Mouse (Mus musculus) cerebellum, postnatal 10 days (tissue): ENCODE results near the gene Ddx49.
A peak's percentile ranks its signal among the peaks of the same experiment; 100 is the strongest.

Experiments used
- DNase-seq, 2 experiments: peaks; one replicate each; pipeline ENCODE4 v3.0.0; 2021; ENCODE audit warnings: mixed read lengths in 2 of 2

Gene Ddx49

GRCm38 (mm10) chr8:70316511-70317504 is 14.5 kb upstream of the Ddx49 start:
- peak; percentile 88 to 94 for DNase-seq

DNA sequence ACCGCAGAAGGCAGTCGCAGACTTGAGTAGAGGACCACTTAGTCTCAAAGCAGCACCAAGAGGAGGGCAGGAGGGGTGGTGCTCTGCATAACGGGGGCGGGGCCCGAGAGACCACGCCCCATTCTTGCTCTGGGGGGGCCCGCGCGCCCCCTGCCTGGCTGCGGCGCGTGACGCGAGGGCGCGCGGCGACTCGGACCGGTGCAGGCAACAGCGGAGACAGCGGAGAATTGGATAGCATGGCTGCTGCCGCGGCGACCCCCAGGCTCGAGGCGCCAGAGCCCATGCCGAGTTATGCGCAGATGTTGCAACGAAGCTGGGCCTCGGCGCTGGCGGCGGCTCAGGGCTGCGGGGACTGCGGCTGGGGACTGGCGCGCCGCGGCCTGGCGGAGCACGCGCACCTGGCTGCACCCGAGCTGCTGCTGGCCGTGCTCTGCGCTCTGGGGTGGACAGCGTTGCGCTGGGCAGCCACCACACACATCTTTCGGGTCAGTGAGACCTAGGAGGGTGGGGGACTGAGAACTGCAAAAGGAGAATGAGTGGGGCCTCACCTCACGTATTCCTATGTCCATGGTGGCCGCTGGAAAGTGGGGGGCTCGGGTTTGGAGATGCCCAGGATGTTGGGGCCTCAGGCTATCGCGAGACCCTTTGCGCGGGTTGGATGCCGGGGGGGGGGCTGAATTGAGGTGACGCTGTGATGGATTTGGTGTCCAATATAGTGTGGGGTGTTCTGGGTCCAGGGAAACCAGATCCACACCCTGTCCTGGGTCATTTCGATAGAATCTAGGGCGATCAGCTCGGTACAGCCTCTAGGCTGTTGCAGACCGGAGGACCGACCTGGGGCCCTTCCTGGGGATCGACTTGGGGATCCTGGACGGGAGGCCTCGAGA is 13.6 kb upstream of the Ddx49 start, which contains the start of gene Cers1:
Gene Cers1, plus strand, starts transcription at position 152 of the 887 bp plus-strand sequence.
- DNase-seq: peak; percentile 84 to 89

GRCm38 (mm10) chr8:70313399-70313798 is 11.1 kb upstream of the Ddx49 start:
- peak; percentile 77 to 87 for DNase-seq

- DNase-seq: peak; percentile 47 to 60
Observed at GRCm38 (mm10) chr8:70309311-70309710, 7.0 kb upstream of the Ddx49 start.

DNA sequence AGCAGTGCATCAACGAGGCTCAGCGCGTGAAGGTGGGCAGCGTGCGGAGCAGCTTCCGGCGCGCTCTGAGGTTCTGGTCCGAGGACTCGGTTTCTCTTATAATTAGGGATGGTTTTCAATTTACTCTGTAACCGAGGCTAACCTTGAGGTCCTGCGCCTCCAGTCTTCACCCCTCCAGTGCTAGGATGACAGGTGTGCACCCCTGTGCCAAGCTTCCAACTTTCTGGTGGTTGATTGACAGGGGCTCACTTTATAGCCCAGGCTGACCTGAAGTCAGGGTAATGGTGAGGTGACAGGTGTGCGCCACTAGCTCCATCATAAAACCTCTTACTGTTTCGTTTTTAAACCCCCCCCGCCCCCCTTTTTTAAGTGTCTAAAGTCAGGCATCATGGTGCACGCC is 612 bp upstream of the Ddx49 start:
- DNase-seq: no peak

DNA sequence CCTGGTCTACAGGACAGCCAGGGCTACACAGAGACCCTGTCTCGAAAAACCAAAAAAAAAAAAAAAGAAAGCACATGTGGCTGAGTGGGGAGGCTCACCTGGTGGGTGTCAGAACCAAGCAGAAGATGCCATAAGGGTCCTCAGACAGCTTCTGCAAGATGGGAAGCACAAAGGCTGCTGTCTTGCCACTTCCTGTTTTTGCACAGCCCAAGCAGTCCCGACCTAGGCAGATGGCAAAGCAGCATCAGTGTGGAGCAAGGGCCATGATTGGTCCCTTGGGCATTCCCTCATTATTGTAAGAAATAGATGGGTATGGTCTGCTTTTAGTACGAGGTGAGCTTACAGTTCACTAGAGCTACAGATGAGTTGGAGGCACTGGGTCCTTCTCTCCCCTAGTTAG is 1.4 kb downstream of the Ddx49 start:
- no peak for DNase-seq

- DNase-seq: no peak
Observed at GRCm38 (mm10) chr8:70293988-70294405, 8.3 kb downstream of the Ddx49 start.

DNA sequence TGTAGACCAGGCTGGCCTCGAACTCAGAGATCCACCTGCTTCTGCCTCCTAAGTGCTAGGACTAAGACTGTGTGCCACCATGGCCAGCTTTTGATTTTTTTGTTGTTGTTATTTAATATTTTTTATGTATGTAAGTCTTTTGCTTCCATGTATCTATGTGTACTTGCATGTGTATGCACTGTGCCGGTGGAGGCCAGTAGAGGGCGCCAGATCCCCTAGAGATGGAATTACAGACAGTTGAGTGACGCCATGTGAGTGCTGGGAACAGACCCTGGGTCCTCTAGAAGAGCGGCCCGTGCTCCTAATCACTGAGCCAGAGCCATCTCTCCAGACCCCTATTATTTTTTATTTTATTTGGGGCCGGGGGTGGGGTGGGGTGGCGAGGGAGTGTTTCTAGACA is 15.6 kb downstream of the Ddx49 start:
- DNase-seq: peak in 1 of 2 experiments; percentile 29

GRCm38 (mm10) chr8:70285304-70285703 is 17.0 kb downstream of the Ddx49 start:
- DNase-seq: no peak

DNA sequence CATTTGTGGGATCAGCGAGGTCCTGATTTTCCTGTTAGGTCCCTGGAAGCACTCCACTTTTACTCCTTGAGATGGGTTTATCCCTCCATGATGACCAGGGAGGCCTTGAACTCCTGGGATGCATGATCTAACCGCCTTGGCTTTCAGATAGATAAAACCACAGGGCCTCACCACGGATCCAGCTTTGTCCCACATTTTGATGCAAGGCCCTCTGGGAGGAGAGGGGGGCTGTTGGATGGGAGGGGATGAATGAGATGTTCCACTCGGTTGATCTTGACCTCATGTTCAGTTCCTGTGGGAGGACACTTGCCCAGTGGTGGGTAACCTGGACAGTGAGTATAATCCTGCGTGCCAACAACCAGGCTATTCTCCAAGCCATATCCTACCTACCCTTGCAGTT is 17.9 kb downstream of the Ddx49 start:
- DNase-seq: no peak

DNA sequence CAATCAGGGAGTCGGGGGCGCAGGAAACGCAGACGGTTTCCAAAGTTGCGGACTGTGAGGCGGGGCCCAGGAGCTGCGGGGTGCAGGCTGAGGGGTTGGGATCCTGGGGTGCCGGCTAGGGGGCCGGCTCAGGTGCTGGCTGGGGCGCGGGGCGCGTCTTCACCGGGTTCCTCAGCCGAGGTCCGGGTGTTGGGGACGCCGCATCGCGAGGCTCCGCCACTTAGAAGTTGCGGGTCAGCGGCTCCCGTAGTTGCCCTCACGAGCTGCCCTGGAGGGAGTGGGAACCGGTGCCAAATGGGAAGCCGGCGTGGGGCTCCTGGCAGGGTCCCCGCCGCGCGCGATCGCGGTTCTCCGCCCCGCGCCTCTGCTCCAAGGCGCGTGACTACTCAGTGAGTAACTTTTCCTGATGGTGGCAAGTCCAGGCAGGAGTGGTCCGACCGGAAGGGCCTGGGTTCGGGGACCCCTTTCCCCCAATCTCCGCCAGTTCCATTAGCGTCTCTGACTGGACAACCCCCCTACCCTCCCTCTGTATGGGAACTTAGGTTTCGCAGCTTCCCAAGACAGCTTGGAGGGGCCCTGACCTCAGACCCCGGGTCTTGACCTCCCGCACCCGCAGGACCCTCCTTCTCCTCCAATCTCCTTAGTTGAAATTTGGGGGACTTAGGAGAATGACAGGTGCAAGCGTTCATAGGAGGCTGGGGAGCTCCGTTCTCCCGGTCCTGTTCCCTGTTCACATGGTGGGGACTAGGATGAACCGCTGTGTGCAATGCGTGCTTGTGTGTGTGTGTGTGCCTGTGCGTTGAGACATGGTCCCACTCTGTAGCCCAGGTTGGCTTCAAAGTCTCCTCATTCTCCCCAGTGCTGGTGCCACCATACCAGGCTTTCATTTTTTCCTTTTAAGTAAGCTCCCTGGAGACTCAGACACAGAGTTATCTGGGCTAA is 18.9 kb downstream of the Ddx49 start:
- peak; percentile 64 to 65 for DNase-seq

- peak; percentile 91 to 93 for DNase-seq
Observed at GRCm38 (mm10) chr8:70282603-70283135, 19.6 kb downstream of the Ddx49 start, which contains the start of gene Homer3. Gene Homer3, plus strand, starts transcription at chr8:70282827.

GRCm38 (mm10) chr8:70281001-70281400 is 21.3 kb downstream of the Ddx49 start:
- no peak for DNase-seq

DNA sequence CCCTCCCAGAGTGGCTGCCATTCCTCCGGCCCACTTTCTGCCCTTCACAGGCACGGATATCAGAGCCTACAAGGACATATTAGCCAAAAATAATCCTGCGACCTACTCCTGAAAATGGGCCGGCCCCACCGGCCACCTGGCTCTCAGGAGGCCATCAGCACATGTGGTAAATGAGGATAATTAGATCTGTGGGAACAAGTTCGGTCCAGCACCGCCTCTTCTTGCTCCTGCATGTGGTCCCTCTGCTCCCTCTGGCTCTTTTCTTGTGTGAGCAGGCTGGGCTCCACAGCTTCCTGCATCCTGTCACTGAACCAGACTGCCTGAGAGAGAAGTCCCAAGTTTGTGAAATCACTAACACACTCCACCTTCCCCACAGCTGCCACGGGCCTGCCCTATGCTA is 23.0 kb downstream of the Ddx49 start:
- DNase-seq: no peak

GRCm38 (mm10) chr8:70278175-70278574 is 24.1 kb downstream of the Ddx49 start:
- DNase-seq: no peak

DNA sequence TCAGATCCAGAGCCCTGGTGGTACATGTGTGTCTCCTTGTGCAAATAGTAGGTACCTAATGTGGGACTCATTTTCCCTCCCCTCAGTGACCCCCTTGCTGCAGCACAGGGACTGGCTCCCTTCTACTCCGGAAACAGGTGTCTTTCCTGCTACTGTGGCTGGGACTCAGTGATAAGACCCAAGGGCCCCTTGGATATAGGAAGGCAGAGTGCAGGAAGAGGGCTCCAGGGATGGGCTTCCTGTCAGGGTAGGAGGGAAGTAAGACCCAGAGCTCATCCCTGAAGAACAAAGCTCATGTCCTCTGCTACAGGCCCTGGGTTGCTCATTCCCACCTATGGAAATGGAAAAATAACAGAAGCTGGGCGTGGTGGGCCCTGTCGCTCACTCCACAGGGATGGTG is 25.8 kb downstream of the Ddx49 start:
- DNase-seq: no peak

GRCm38 (mm10) chr8:70274350-70274749 is 27.9 kb downstream of the Ddx49 start:
- no peak for DNase-seq

DNA sequence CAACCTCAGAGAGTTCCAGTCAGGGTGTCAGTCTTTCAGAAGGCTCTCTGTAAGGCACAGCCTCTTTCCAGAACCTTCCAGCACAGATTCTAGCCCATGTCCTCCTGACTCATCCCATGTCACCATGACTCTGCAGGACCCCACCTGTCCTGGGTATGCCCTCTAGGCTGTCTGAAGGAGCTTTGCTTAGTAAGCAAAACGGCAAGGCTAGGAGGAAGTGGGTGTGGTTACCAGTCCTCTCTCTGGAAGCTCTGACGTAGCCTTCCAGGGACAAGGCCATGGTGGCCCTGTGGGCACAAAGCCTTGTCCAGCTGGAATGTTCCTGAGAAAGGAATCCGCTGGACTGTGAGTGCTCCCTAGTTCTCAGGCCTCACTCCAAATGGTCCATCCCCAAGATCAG is 29.3 kb downstream of the Ddx49 start:
- DNase-seq: no peak

- DNase-seq: peak; percentile 52 to 57
Observed at GRCm38 (mm10) chr8:70268799-70269565, 33.3 kb downstream of the Ddx49 start.

GRCm38 (mm10) chr8:70268311-70268710 is 34.0 kb downstream of the Ddx49 start:
- peak; percentile 29 to 44 for DNase-seq

DNA sequence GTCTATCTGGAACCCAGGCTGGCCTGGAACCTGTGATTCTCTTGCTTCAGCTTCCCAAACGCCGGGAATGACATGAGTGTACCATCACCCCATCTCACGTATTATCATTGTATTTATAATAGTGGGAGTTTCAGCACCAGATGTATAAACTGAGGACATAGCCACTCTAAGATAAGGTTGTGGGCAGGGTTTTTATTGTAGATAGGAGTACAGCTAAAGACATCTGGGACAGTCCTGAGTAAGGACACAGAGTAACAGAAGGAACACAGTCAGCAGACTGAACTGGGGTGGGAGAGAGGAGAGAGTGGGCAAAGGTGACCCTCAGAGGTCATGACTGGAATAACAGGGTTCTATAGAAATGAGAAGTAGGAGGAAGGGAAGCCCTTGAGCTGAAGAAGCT is 34.6 kb downstream of the Ddx49 start:
- DNase-seq: no peak
